Mouse (Mus musculus) limb, embryonic 13.5 days (tissue): ENCODE results near the gene Mmp8. TPM values are rescaled to one million over a fixed set of nuclear protein-coding genes. Genes with fewer than 3 reads are reported as not detected.
A peak's percentile ranks its signal among the peaks of the same experiment; 100 is the strongest.

ENCODE experiments used
- ATAC-seq: fragments of 200-750 bp; cut with Nextera tagmentation; 2 replicates; pipeline ENCODE4 v1.8.0; 2017; ENCODE audit warnings: low read depth, moderate number of reproducible peaks, moderate TSS enrichment; ENCODE audit not compliant: low FRiP score
- H3K27ac ChIP-seq: fragments of 300-500 bp; sonication (generic); 2 replicates; pipeline ENCODE4 v1.5.1; 2015; ENCODE audit warnings: inconsistent platforms, mild to moderate bottlenecking, moderate library complexity
- H3K27me3 ChIP-seq: fragments of 300-500 bp; sonication (generic); 2 replicates; pipeline ENCODE4 v1.6.1; 2015; ENCODE audit warnings: mild to moderate bottlenecking, inconsistent platforms
- H3K36me3 ChIP-seq: fragments of 300-500 bp; sonication (generic); 2 replicates; pipeline ENCODE4 v1.6.1; 2015; ENCODE audit warnings: inconsistent platforms, mild to moderate bottlenecking, moderate library complexity
- H3K4me1 ChIP-seq: fragments of 300-500 bp; sonication (generic); 2 replicates; pipeline ENCODE4 v1.6.1; 2015; ENCODE audit warnings: inconsistent platforms
- H3K4me2 ChIP-seq: fragments of 300-500 bp; sonication (generic); replicated peaks from 2 replicates; pipeline ENCODE4 v1.6.1; 2015; ENCODE audit warnings: inconsistent platforms, mild to moderate bottlenecking, moderate library complexity
- H3K4me3 ChIP-seq: fragments of 300-500 bp; sonication (generic); 2 replicates; pipeline ENCODE4 v1.5.1; 2015; ENCODE audit warnings: moderate library complexity, mild to moderate bottlenecking, inconsistent platforms
- H3K9ac ChIP-seq: fragments of 300-500 bp; sonication (generic); 2 replicates; pipeline ENCODE4 v1.6.1; 2015; ENCODE audit warnings: mild to moderate bottlenecking, inconsistent platforms
- H3K9me3 ChIP-seq: fragments of 300-500 bp; sonication (generic); 2 replicates; pipeline ENCODE4 v1.6.1; 2016; ENCODE audit warnings: inconsistent platforms
- WGBS: fragments of 180-500 bp; shearing (Covaris S2); methylation state at CpG from one replicate; pipeline ENCODE4 v1.1.7; 2015; 5-methylcytosine and 5-hydroxymethylcytosine counted together
- polyA plus RNA-seq: library from polyadenylated mRNA; unstranded; fragments of >200 nt; fragmentation: Nextera tagmentation; extraction: Ambion mirVana; gene quantifications from 2 replicates; pipeline ENCODE4 v1.2.1, GENCODE M21; 2015

Mmp8 gene
- polyA plus RNA-seq, 1 experiment from 2014 or later = 0.20 TPM

DNA sequence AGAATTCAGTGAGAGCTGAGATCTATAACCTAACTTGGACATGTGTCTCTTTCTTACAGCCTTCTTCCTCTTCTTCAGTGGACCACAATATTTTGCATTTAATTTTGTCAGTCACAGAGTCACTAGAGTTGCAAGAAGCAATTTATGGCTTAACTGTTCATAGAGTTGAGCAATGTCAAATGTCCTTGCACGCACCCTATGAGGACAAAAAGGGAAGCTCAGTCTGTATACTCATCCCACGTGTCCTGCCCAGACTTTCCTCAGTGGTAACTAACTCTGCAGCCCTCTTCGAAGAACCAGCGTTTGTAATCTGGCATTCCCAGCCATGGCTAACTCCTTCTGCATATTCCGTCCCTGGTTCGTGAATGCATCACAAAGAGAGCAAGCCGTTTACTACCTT is 9.1 kb downstream of the Mmp8 start:
- Histone ChIP-seq H3K4me2 (no peak overlapping the region), H3K27me3 (no peaks in the 10 kb centered on the region), H3K9me3 (no peaks in the 10 kb centered on the region), H3K27ac (no peak overlapping the region), H3K4me1 (0 out of 2 replicates have a peak, but pooled peaks cover 7% of the 10 kb centered on the region), H3K4me3 (no peak overlapping the region), H3K9ac (no peak overlapping the region), H3K36me3 (no peaks in the 10 kb centered on the region)
- 68% methylated on average over 7 of the region's 7 CpGs for whole genome bisulfite sequencing
- no peak for ATAC-seq

DNA sequence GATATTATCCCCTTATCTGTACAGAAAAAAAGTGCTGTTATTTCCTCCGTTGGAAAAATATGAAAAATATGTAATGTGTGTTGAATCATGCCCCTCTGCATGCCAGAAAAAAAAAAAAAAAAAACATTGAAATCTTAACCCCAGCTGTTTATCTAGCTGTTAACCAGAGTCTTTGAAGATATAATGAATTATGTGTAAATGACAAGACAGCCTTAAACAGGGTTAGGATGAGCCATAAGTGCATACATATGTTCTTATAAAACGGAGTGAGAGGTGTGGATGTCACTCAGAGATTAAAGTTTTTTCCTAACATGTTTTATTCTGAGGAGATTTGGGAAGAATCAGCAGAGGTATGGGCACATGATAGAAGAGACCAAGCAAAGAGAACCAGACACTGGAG is 9.7 kb downstream of the Mmp8 start:
- Histone ChIP-seq H3K4me2 (no peak overlapping the region), H3K27me3 (no peaks in the 10 kb centered on the region), H3K4me1 (0 out of 2 replicates have a peak, but pooled peaks cover 7% of the 10 kb centered on the region), H3K9ac (no peak overlapping the region), H3K27ac (no peak overlapping the region), H3K36me3 (no peaks in the 10 kb centered on the region), H3K4me3 (no peak overlapping the region), H3K9me3 (no peaks in the 10 kb centered on the region)
- WGBS = 39% methylated on average over 2 of the region's 2 CpGs
- no peak for ATAC-seq

DNA sequence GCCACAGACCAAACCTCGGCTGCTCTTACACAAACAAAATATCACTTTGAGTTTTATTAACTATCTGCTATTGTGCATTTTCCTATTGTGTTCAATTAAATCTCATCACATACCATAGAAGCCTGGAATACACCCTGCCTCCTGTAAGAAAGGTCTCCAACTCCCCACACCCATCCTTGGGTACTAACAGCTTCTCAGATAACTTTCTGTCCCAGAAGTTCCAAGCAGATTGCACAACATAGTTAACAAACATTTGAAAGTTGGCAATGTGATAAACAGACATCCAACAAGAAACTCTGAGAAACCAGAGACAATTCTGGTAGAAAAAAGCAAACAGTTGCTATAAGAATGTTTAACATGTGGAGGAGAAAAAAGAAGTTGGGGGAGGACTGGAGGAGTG is 12.2 kb downstream of the Mmp8 start:
- H3K9me3 ChIP-seq = no peaks in the 10 kb centered on the region
- 85% methylated on average over 1 of the region's 1 CpGs for WGBS
- no peak overlapping the region for H3K9ac ChIP-seq
- no peak overlapping the region for H3K27ac ChIP-seq
- H3K4me3 ChIP-seq = no peak overlapping the region
- H3K27me3 ChIP-seq = no peaks in the 10 kb centered on the region
- H3K36me3 ChIP-seq = no peaks in the 10 kb centered on the region
- no peak overlapping the region for H3K4me2 ChIP-seq
- ATAC-seq = no peak
- 0 out of 2 replicates have a peak, but pooled peaks cover 7% of the 10 kb centered on the region for H3K4me1 ChIP-seq

DNA sequence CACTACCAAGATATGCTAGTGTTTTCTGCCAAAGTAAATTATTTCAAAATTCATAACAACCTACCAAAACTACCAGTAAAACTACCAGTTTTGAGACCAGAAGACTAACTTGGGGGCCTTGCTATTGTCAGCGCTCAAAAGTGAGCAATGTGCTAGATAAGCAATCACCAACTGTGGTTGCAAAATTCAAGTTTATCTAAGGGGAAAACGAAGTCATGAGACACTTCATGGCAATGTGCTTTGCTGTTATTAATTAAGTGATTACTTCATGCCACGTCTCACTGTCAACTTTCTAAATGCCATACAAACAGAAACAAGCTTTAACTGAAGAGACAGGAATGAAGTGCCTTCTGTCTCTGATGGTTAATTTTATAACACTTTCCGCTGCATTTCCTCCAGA is 12.9 kb downstream of the Mmp8 start, which contains the start of gene Mmp27:
Gene Mmp27, plus strand, starts transcription at position 235 of the 400 bp plus-strand sequence.
- Histone ChIP-seq H3K4me1 (0 out of 2 replicates have a peak, but pooled peaks cover 7% of the 10 kb centered on the region), H3K27me3 (no peaks in the 10 kb centered on the region), H3K9me3 (no peaks in the 10 kb centered on the region), H3K4me2 (no peak within 1 kb of the TSS), H3K36me3 (no peaks in the 10 kb centered on the region), H3K9ac (no peak within 1 kb of the TSS), H3K4me3 (no peak within 1 kb of the TSS), H3K27ac (no peak within 1 kb of the TSS)
- ATAC-seq = no peak
- 45% methylated on average over 4 of the region's 4 CpGs for WGBS

DNA sequence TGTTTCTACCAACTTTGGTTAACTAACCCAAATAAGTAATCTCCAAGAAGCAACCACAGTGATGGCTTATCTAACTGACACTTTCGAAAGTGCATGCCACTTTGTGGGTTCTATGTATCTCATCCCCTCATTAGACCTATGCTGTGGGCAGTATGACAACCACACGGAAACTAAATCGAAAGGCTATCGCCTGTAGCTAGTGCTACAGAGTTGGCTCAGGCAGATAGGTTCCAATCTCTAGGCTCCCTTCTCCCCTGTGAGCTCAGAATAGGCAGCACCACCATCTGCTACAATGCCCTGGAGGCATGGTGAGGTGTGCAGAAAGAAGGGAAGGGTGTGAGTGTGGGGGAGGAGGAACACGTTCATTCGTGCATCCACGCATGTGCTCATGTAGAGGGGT is 13.9 kb downstream of the Mmp8 start:
- H3K27me3 ChIP-seq = no peaks in the 10 kb centered on the region
- no peaks in the 10 kb centered on the region for H3K9me3 ChIP-seq
- 0 out of 2 replicates have a peak, but pooled peaks cover 7% of the 10 kb centered on the region for H3K4me1 ChIP-seq
- H3K9ac ChIP-seq = no peak overlapping the region
- no peak overlapping the region for H3K27ac ChIP-seq
- no peak for ATAC-seq
- H3K36me3 ChIP-seq = no peaks in the 10 kb centered on the region
- H3K4me2 ChIP-seq = no peak overlapping the region
- 86% methylated on average over 7 of the region's 7 CpGs for WGBS
- no peak overlapping the region for H3K4me3 ChIP-seq

DNA sequence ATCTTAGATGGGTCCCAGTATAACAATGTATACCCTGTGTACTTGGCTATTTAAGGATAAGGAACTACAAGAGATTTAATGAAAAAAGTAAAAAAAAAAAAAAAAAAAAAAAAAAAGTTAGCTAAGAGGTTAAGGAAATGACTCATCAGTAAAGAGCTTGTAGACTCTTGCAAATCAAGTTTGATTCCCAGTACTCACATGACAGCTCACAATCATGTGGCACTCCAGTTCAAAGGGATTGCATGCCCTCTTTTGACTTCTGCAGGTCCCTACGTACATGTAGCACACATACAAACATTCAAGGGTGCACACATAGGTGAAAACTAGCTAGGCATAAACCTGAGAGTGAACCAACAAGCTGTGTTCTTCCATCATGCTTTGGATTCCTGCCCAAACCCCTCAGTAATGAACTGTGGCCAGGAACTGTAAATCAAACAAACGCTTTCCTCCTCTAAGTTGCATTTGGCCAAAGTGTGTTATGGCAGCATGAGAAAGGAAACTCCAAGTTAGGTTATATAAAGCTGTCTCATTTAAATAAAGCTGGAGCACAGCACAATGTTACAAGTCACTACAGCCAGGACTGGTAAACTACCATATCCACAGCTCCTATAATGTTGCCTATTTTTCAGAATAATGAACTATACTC is 14.5 kb downstream of the Mmp8 start:
- 0 out of 2 replicates have a peak, but pooled peaks cover 7% of the 10 kb centered on the region for H3K4me1 ChIP-seq
- WGBS = 54% methylated on average over 2 of the region's 2 CpGs
- no peak overlapping the region for H3K4me3 ChIP-seq
- H3K27me3 ChIP-seq = no peaks in the 10 kb centered on the region
- no peak overlapping the region for H3K9ac ChIP-seq
- H3K36me3 ChIP-seq = no peaks in the 10 kb centered on the region
- no peak overlapping the region for H3K27ac ChIP-seq
- no peak for ATAC-seq
- H3K9me3 ChIP-seq = no peaks in the 10 kb centered on the region
- no peak overlapping the region for H3K4me2 ChIP-seq

DNA sequence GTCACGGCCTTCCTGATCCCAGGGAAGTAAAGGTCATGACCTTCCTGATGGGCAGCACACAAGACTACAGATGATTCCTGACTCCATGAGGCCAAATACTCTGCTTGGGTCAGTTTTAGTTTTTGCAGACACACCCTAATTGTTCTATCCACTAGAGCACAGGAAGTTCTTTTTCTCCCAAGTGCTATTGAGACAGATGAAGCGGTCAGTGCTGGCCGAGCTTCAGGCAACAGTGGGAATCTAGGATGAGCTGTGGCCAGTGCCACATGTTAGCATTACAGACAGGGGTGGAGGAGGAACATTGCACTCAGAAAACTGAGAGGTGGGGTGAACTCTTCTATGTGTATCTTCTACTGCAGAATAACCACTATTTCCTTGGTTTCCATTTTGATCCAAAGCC is 17.3 kb downstream of the Mmp8 start:
- WGBS = 76% methylated on average over 3 of the region's 3 CpGs
- ATAC-seq = no peak

DNA sequence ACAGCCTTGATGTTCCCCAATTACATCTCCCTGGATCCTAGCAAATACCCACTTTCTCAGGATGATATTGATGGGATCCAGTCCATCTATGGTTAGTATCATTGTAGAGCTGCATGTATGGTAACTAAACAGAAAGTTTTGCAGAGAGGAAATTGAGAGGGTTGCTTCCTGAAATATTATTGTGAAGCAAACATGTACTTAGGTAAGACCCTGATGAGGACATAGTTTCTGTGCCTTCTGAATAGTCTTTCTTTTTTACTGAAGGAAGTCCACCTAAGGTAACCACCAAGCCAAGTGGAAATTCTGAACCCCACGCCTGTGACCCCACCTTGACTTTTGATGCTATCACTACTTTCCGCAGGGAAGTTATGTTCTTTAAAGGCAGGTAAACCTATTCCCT is 19.1 kb downstream of the Mmp8 start:
- H3K9me3 ChIP-seq = no peaks in the 10 kb centered on the region
- no peak overlapping the region for H3K9ac ChIP-seq
- no peaks in the 10 kb centered on the region for H3K36me3 ChIP-seq
- no peaks in the 10 kb centered on the region for H3K27me3 ChIP-seq
- 92% methylated on average over 2 of the region's 2 CpGs for WGBS
- no peak for ATAC-seq
- H3K4me2 ChIP-seq = no peak overlapping the region
- no peaks in the 10 kb centered on the region for H3K4me1 ChIP-seq
- H3K27ac ChIP-seq = no peak overlapping the region
- H3K4me3 ChIP-seq = no peak overlapping the region

More for the DNA sequence above, 17.3 kb downstream of the Mmp8 start:
- H3K27ac ChIP-seq = no peak overlapping the region
- H3K9me3 ChIP-seq = no peaks in the 10 kb centered on the region
- H3K9ac ChIP-seq = no peak overlapping the region
- H3K4me2 ChIP-seq = no peak overlapping the region
- no peaks in the 10 kb centered on the region for H3K36me3 ChIP-seq
- H3K4me1 ChIP-seq = 0 out of 2 replicates have a peak, but pooled peaks cover 7% of the 10 kb centered on the region
- no peaks in the 10 kb centered on the region for H3K27me3 ChIP-seq
- no peak overlapping the region for H3K4me3 ChIP-seq

DNA sequence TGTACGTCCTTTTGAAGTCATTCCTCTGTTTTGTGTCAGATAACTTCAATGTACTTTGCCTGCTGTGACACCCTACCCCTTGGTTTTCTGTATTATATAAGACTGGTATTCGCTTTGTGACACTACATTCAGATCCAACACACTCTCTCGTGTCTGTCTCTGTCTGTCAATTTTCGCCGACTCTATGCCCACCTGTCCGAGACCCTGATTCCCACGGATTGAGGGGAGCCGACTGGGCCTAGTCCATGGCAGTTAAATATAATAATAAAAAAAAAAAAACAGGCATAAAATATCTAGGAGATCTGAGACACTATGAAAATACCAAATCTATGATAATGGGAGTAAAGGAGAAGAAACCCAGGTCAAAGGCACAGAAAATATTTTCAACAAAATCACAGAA is 31.8 kb downstream of the Mmp8 start:
- ATAC-seq = no peak
- Histone ChIP-seq H3K27me3 (no peaks in the 10 kb centered on the region), H3K4me3 (no peak overlapping the region), H3K4me1 (no peaks in the 10 kb centered on the region), H3K4me2 (no peak overlapping the region), H3K9ac (no peak overlapping the region), H3K36me3 (no peaks in the 10 kb centered on the region), H3K27ac (no peak overlapping the region), H3K9me3 (no peaks in the 10 kb centered on the region)
- WGBS = 69% methylated on average over 8 of the region's 8 CpGs

DNA sequence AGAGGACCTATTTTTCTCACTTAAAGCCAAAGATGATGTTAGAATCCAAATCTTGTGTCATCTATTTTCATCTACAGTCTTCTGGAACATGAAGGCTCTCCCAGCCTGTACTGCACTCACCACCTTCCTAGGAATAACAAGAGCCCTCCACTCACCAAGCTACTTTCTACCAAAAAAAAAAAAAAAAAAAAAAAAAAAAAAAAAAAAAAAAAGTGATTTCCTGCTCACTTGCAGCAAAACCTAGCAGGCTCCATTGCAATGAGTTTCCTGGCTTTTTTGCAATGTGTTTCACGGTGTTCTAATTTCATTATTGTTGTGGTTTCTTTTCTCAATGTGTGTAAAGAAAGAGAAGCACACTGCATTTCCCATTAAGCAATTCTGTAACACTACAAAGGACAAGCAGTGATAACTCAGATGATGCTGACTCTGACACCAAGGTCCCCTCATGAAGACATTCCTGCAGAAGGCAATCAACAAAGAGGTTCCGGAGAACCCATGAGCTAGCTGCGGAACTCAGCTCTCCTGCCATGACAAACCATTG is 35.1 kb downstream of the Mmp8 start:
- no peak overlapping the region for H3K4me3 ChIP-seq
- no peak overlapping the region for H3K9ac ChIP-seq
- no peak overlapping the region for H3K27ac ChIP-seq
- no peaks in the 10 kb centered on the region for H3K9me3 ChIP-seq
- H3K4me1 ChIP-seq = no peaks in the 10 kb centered on the region
- WGBS = 93% methylated on average over 3 of the region's 3 CpGs
- no peak for ATAC-seq
- no peak overlapping the region for H3K4me2 ChIP-seq
- no peaks in the 10 kb centered on the region for H3K36me3 ChIP-seq
- H3K27me3 ChIP-seq = no peaks in the 10 kb centered on the region

DNA sequence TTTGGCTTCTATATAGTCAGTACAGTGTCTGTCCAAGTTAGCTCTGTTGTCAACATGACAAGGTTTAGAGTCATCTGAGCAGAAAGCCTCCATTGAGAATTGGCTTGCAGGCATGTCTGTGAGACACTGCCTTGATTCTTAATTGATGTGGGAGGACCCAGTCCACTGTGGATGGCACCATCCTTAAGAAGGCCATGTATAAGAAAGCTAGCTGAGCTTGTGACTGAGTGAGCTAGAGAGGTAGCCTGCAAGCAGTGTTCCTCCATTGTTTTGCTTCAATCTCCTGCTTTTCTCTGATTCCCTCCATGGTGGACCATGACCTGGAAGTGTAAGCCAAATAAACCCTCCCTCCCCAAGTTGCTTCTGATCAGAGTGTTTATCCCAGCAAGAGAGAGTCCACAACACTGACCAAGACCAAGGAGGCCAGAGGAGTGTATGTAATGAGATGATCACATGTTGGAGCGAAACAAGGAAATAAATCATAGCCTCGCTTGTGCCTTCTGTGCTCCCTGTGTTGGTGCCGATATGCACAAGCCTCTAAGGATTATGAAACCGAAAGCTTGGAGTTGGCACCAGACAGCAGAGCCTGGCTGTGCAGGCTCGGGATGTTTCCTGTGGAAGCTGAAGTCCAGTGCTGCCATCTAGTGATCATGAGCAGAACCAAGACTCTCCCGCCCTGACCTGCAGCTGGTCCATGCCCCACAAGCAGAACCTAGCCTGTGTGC is 36.7 kb downstream of the Mmp8 start:
- H3K4me2 ChIP-seq = peak overlapping the region; percentile 61
- no peaks in the 10 kb centered on the region for H3K27me3 ChIP-seq
- H3K9ac ChIP-seq = peak overlapping the region; percentile 52; the same call in 1 of the 2 replicates
- WGBS = 14% methylated on average over 6 of the region's 6 CpGs
- ATAC-seq = peak; percentile 96
- H3K36me3 ChIP-seq = no peaks in the 10 kb centered on the region
- H3K4me3 ChIP-seq = peak overlapping the region; percentile 39
- H3K27ac ChIP-seq = no peak overlapping the region
- H3K4me1 ChIP-seq = no peaks in the 10 kb centered on the region
- no peaks in the 10 kb centered on the region for H3K9me3 ChIP-seq

DNA sequence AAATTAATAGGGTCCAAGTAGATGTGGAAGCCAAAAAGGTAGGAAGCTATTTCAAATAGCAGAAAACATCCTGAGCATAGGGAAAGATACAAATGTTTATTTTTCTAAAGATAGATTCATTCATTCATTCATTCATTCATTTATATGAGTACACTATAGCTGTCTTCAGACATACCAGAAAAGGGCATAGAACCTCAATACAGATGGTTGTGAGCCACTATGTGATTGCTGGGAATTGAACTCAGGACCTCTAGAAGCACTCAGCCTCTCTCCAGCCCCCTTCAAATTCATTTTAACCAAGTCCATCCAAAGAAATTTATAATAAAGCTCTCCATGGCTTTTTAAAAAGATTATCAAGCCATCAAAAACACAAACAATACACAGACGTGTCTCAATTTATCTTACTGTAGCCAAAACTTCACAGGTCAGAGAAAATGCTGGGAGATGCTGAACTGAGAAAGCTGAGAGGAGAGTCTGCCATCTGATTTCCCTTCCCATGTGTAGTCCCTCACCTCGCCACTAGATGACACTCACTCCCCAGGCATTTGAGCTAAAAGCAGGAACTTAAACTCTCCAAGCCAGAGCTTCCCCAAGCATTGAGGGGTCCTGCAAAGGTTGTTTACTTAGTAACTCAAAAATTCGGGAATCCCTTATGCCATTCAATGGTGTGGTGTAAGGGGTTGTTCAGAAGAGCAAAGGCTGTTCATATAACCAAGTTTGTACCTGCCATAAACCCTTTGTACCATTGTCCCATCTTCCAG is 44.9 kb downstream of the Mmp8 start:
- Histone ChIP-seq H3K4me2 (no peak overlapping the region), H3K27me3 (no peaks in the 10 kb centered on the region), H3K36me3 (no peaks in the 10 kb centered on the region), H3K27ac (no peak overlapping the region), H3K4me3 (no peak overlapping the region), H3K9ac (no peak overlapping the region), H3K4me1 (no peaks in the 10 kb centered on the region), H3K9me3 (no peaks in the 10 kb centered on the region)
- ATAC-seq = peak; percentile 64; the same call in 1 of the 2 replicates
- WGBS = 4% methylated on average over 3 of the region's 3 CpGs
